Mouse (Mus musculus): ENCODE results near the gene Glrx3. TPM values are rescaled to one million over a fixed set of nuclear protein-coding genes. Genes with fewer than 3 reads are reported as not detected.

Gene Glrx3
- total and polyA plus RNA-seq, 2 experiments: 52.5 to 95.7 TPM

DNA sequence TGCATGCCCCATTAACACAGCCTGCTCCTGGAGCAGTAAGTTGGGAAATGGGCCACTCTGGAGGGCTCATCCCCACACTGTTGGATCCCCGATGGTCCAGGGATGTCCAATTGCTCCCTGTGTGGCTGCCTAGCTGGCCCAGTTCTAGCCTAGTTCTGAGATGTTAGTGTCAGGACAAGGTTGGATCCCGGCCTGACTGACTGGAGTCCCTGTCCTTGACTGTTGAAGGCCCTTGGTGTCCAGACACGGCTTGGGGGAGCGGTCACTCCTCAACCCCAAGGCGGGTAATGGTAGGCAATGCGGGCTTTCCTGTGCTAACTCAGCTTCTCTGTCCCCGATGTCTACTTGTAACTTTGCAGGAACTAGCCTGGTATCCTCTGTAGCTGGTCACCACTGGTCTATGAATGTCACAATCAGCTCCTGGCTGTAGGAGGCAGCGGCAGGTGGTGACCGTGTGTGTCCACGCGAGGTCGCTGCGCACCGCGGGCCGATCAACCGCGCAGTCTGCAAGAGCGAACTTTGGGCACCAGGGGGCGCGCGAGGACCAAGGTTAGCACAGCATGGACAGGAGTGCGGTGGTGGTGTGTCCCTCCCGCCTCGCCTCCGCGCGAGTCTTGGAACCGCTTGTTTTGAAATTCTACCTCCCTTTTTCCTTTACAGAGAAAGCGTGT is 40.7 kb downstream of the Glrx3 start:
- DNase-seq (ENCODE audit: extremely low read depth, low read depth, low spot score): peak; percentile 55
- 13% methylated on average over 30 of the region's 30 CpGs for WGBS
- TF ChIP-seq POLR2A (IDR thresholded peaks at IDR 0.05; ENCODE audit: extremely low read depth, insufficient read depth, low read length): no peak
- peak; percentile 100 for TF ChIP-seq CTCF (IDR thresholded peaks at IDR 0.05; ENCODE audit: low read depth, low read length)

DNA sequence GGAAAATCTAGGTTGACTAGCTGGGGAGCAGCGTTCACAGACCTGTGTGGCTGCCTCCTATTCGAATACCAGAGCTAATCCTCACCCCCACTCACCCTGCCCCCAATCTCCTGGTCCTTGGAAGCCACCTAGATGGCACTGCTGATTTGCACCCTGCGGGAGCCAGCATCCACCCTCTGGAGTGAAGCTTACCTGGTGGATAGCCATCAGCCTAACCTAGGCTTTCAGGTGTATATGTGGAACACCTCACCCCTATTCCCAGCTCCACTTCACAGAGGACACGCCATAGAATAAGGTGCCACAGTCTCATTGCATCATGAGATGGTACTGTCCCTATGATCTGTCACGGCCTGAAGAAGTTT is 41.2 kb downstream of the Glrx3 start:
- H3K4me3 ChIP-seq (ENCODE audit: insufficient read depth, low read depth, low read length): no peak overlapping the region
- H3K9ac ChIP-seq (ENCODE audit: low read depth, low read length): no peak overlapping the region
- 22% methylated on average over 5 of the region's 5 CpGs for WGBS
- no peak overlapping the region for H3K27ac ChIP-seq (replicated peaks; ENCODE audit: insufficient read depth, low read depth, low read length)
- DNase-seq (ENCODE audit: extremely low read depth, low read depth, low spot score): no peak
- H3K27me3 ChIP-seq (ENCODE audit: control insufficient read depth, insufficient read depth, low read length): no peaks in the 10 kb centered on the region
- no peaks in the 10 kb centered on the region for H3K36me3 ChIP-seq (ENCODE audit: control insufficient read depth, insufficient read depth, low read length)
- H3K79me2 ChIP-seq (ENCODE audit: control insufficient read depth, insufficient read depth, low read length): no peaks in the 10 kb centered on the region
- H3K4me1 ChIP-seq (ENCODE audit: control insufficient read depth, insufficient read depth, low read length): no peaks in the 10 kb centered on the region
- no peak for TF ChIP-seq POLR2A (IDR thresholded peaks at IDR 0.05; ENCODE audit: extremely low read depth, insufficient read depth, low read length)
- no peak for TF ChIP-seq CTCF (IDR thresholded peaks at IDR 0.05; ENCODE audit: low read depth, low read length)

More for the DNA sequence above, 40.7 kb downstream of the Glrx3 start:
- H3K4me1 ChIP-seq (ENCODE audit: control insufficient read depth, insufficient read depth, low read length): no peaks in the 10 kb centered on the region
- no peak overlapping the region for H3K9ac ChIP-seq (ENCODE audit: low read depth, low read length)
- no peak overlapping the region for H3K27ac ChIP-seq (replicated peaks; ENCODE audit: insufficient read depth, low read depth, low read length)
- H3K4me3 ChIP-seq (ENCODE audit: insufficient read depth, low read depth, low read length): no peak overlapping the region
- H3K79me2 ChIP-seq (ENCODE audit: control insufficient read depth, insufficient read depth, low read length): no peaks in the 10 kb centered on the region
- no peaks in the 10 kb centered on the region for H3K36me3 ChIP-seq (ENCODE audit: control insufficient read depth, insufficient read depth, low read length)
- H3K27me3 ChIP-seq (ENCODE audit: control insufficient read depth, insufficient read depth, low read length): no peaks in the 10 kb centered on the region

DNA sequence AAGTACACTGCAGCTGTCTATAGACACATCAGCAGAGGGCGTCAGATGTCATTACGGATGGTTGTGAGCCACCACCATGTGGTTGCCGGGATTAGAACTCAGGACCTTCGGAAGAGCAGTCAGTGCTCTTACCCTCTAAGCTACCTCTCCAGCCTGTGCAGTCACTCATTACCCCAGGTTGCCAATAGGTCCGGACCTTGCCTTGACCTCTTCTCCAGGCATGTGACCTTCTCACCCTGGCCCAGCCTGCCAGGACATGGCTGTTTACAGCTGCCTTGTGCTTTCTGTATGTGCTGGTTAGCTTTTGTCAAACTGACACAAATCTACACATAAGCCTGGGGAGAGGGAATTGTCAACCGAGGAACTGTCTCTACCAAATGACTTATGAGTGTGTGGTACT is 43.4 kb downstream of the Glrx3 start:
- TF ChIP-seq CTCF (IDR thresholded peaks at IDR 0.05; ENCODE audit: low read depth, low read length): no peak
- TF ChIP-seq POLR2A (IDR thresholded peaks at IDR 0.05; ENCODE audit: extremely low read depth, insufficient read depth, low read length): no peak
- no peaks in the 10 kb centered on the region for H3K36me3 ChIP-seq (ENCODE audit: control insufficient read depth, insufficient read depth, low read length)
- no peak overlapping the region for H3K27ac ChIP-seq (replicated peaks; ENCODE audit: insufficient read depth, low read depth, low read length)
- DNase-seq (ENCODE audit: extremely low read depth, low read depth, low spot score): peak; percentile 62
- H3K4me3 ChIP-seq (ENCODE audit: insufficient read depth, low read depth, low read length): no peak overlapping the region
- no peak overlapping the region for H3K9ac ChIP-seq (ENCODE audit: low read depth, low read length)
- H3K27me3 ChIP-seq (ENCODE audit: control insufficient read depth, insufficient read depth, low read length): no peaks in the 10 kb centered on the region
- H3K4me1 ChIP-seq (ENCODE audit: control insufficient read depth, insufficient read depth, low read length): no peaks in the 10 kb centered on the region
- WGBS: 51% methylated on average over 6 of the region's 6 CpGs
- H3K79me2 ChIP-seq (ENCODE audit: control insufficient read depth, insufficient read depth, low read length): no peaks in the 10 kb centered on the region

DNA sequence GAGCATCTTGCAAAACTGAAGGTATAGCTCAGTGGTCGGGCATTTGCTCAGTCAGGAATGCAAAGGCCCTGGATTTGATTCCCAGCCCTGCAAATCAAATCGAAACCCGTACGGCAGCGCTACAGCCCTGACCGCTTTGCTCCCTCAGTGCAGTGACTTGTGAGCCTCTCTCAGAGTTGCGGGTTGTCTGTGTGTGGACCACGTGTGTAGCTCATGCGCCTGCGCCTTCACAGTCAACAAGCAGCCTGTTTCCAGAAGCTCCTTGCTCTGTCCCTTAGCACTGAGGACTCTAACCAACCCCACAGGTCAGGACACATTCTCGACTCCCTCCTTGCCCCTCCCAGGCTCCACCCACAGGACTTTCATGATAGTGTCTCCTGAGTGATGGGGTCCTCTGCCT is 46.6 kb downstream of the Glrx3 start:
- no peak overlapping the region for H3K9ac ChIP-seq (ENCODE audit: low read depth, low read length)
- DNase-seq (ENCODE audit: extremely low read depth, low read depth, low spot score): no peak
- no peaks in the 10 kb centered on the region for H3K27me3 ChIP-seq (ENCODE audit: control insufficient read depth, insufficient read depth, low read length)
- no peak overlapping the region for H3K27ac ChIP-seq (replicated peaks; ENCODE audit: insufficient read depth, low read depth, low read length)
- 85% methylated on average over 11 of the region's 11 CpGs for WGBS
- no peaks in the 10 kb centered on the region for H3K36me3 ChIP-seq (ENCODE audit: control insufficient read depth, insufficient read depth, low read length)
- no peaks in the 10 kb centered on the region for H3K79me2 ChIP-seq (ENCODE audit: control insufficient read depth, insufficient read depth, low read length)
- H3K4me3 ChIP-seq (ENCODE audit: insufficient read depth, low read depth, low read length): no peak overlapping the region
- H3K4me1 ChIP-seq (ENCODE audit: control insufficient read depth, insufficient read depth, low read length): no peaks in the 10 kb centered on the region
- TF ChIP-seq CTCF (IDR thresholded peaks at IDR 0.05; ENCODE audit: low read depth, low read length) (no peak), POLR2A (IDR thresholded peaks at IDR 0.05; ENCODE audit: extremely low read depth, insufficient read depth, low read length) (no peak)

DNA sequence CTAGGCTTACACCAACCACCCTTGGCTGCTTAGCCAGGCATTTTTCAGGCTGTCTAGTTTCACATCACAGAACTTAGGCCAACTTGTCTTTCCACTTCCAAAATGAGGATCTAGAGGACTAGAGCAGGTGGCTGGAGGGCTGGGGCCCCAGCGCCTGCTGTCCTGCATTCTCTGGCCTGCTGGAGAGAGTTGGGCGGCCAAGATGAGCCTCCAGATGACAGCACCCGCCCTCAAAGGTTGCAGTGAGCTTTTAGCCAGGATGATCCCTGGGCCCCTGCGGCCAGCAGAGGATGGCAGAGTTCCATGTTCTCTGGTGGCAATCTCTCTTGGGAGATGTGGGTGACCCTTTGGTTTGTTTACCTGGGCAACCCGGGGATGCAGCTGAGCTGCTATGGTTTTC is 51.0 kb downstream of the Glrx3 start:
- no peaks in the 10 kb centered on the region for H3K4me1 ChIP-seq (ENCODE audit: control insufficient read depth, insufficient read depth, low read length)
- H3K27me3 ChIP-seq (ENCODE audit: control insufficient read depth, insufficient read depth, low read length): no peaks in the 10 kb centered on the region
- no peaks in the 10 kb centered on the region for H3K36me3 ChIP-seq (ENCODE audit: control insufficient read depth, insufficient read depth, low read length)
- H3K4me3 ChIP-seq (ENCODE audit: insufficient read depth, low read depth, low read length): no peak overlapping the region
- H3K9ac ChIP-seq (ENCODE audit: low read depth, low read length): no peak overlapping the region
- H3K27ac ChIP-seq (replicated peaks; ENCODE audit: insufficient read depth, low read depth, low read length): no peak overlapping the region
- no peak for TF ChIP-seq CTCF (IDR thresholded peaks at IDR 0.05; ENCODE audit: low read depth, low read length)
- no peak for TF ChIP-seq POLR2A (IDR thresholded peaks at IDR 0.05; ENCODE audit: extremely low read depth, insufficient read depth, low read length)
- no peaks in the 10 kb centered on the region for H3K79me2 ChIP-seq (ENCODE audit: control insufficient read depth, insufficient read depth, low read length)
- no peak for DNase-seq (ENCODE audit: extremely low read depth, low read depth, low spot score)
- 71% methylated on average over 5 of the region's 5 CpGs for WGBS

DNA sequence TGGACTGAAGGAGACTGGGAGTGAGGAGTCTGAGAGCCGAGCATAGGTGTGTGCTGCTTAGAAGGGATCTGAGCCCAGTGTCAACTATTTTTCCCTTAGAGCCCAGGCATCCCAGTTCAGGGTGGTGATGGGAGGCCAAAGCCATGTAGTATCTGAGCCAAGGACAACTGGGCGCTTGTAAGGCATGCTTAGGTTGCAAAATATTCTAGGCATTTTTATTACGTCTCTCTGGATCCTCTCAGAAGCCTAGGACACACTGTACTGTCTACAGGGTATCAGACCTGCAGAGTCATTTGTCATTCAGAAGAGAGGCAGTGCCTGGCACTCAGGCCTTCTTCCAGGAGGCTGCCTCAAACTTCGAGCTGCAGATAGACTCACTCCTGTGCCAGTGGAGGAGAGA is 53.3 kb downstream of the Glrx3 start:
- TF ChIP-seq CTCF (IDR thresholded peaks at IDR 0.05; ENCODE audit: low read depth, low read length) (no peak), POLR2A (IDR thresholded peaks at IDR 0.05; ENCODE audit: extremely low read depth, insufficient read depth, low read length) (no peak)
- Histone ChIP-seq H3K4me1 (ENCODE audit: control insufficient read depth, insufficient read depth, low read length) (no peaks in the 10 kb centered on the region), H3K27ac (replicated peaks; ENCODE audit: insufficient read depth, low read depth, low read length) (no peak overlapping the region), H3K9ac (ENCODE audit: low read depth, low read length) (no peak overlapping the region), H3K4me3 (ENCODE audit: insufficient read depth, low read depth, low read length) (no peak overlapping the region), H3K79me2 (ENCODE audit: control insufficient read depth, insufficient read depth, low read length) (no peaks in the 10 kb centered on the region), H3K36me3 (ENCODE audit: control insufficient read depth, insufficient read depth, low read length) (no peaks in the 10 kb centered on the region), H3K27me3 (ENCODE audit: control insufficient read depth, insufficient read depth, low read length) (no peaks in the 10 kb centered on the region)
- WGBS: 54% methylated on average over 4 of the region's 4 CpGs
- no peak for DNase-seq (ENCODE audit: extremely low read depth, low read depth, low spot score)

Data from liver, adult 2 months (tissue).